Mouse (Mus musculus): ENCODE data around the gene Snx14. TPM values are rescaled to one million over a fixed set of nuclear protein-coding genes. Genes with fewer than 3 reads are reported as not detected.
"Not testable (repeated sequence)": the region's sequence is repeated elsewhere in the genome, so short reads cannot be mapped to it uniquely, and the experiment has no call there.

Snx14 gene
- total RNA-seq (2021): 10 to 100 TPM; 21.0 to 22.8 TPM
- polyA plus RNA-seq (2012; rRNA removed): 9.2 and 17.3 TPM in 2 replicates
- long read RNA-seq, transcript Snx14-207 (29 exons, 3,082 nt): major isoform, 18 of 22 reads
- long read RNA-seq, partial matches to known transcripts: 0 of 22 reads
- long read RNA-seq, other reads (novel, unspliced or antisense): 1 of 22 reads

DNA sequence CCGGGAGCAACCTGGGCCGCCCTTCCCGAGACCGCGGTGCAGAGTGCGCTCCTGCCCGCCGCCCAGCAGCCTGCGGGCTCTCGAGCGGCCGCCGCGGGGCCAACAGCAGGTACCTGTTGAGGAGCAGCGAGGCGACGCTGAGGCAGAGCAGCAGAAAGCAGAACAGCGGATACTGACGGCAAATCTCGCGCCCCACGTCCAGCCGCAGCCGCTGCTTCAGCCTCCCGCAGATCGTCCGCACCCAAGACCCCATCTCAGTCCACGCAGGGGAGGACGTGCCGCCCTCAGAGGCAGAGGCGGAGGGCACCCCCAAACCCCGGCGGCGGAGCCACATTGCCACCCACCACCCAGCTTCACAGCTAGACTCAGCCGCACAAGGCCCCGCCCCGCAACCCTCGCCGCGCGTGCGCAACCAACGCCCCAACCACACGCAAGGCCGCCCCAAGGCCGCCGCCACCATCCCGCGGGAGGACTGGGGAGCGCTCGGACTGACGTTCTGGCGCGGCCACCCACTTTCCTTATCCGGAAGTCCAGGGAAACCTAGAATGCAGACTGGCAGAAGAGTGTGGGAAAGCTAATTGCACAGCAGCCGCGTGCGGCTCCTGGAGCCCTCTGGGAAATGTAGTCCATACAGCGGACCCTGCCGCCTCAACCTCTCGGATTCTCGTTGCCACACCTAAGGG, at the start of gene Snx14:
Snx14 (minus strand) TSS at position 404 of the 683 bp plus-strand sequence.
- DNase-seq: peak; percentile 98 to 99

DNA sequence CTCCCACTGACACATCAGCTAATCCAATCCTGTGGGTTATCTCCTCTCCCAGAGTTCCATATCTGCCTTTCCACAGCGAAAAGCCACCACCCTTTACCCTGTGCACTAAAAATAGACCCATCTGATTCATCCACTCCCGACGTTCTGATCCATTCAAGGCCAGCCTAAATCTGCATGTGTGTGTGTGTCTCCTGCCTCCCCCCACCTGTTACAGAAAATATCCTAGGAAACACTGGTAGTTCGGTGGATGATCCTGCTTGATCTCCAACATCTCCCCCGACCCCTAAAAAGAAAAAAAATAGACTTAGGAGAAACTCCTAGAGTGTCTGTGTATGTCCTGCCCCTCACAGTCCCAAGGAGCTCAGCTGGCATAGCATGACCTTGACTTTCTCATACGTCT, 45.8 kb upstream of the Snx14 start:
- WGBS: 33% methylated on average over 6 of the region's 6 CpGs
- no peaks in the 10 kb centered on the region for H3K79me2 ChIP-seq (replicated peaks; ENCODE audit: control insufficient read depth, insufficient read depth, low read length)
- peaks cover 1% of the 10 kb centered on the region for H3K4me1 ChIP-seq (ENCODE audit: control insufficient read depth, insufficient read depth, low read length)
- intact Hi-C loops (cut with DNase I): loop anchor here (1.0 kb wide), 1 partner anchor 38 kb away; no protein-coding TSS in a partner anchor
- TF ChIP-seq CTCF (IDR thresholded peaks at IDR 0.05) (no peak), EP300 (IDR thresholded peaks at IDR 0.05; ENCODE audit: insufficient read depth, low read depth, low read length) (no peak), POLR2A (IDR thresholded peaks at IDR 0.05; ENCODE audit: insufficient read depth, low read depth, low read length) (no peak)
- no peaks in the 10 kb centered on the region for H3K27me3 ChIP-seq (ENCODE audit: control insufficient read depth, insufficient read depth, low read length)
- peak overlapping the region; percentile 38 for H3K27ac ChIP-seq
- H3K9ac ChIP-seq (ENCODE audit: low read depth, low read length): no peak overlapping the region; the same call in 1 of the 2 replicates
- DNase-seq: peak in 1 of 2 experiments; percentile 6
- peaks cover 10% of the 10 kb centered on the region for H3K36me3 ChIP-seq (ENCODE audit: control insufficient read depth, insufficient read depth, low read length)
- H3K4me3 ChIP-seq: no peak overlapping the region

More for the DNA sequence above, at the start of gene Snx14:
- peak within 1 kb of the TSS; percentile 83 for H3K27ac ChIP-seq
- H3K27me3 ChIP-seq (ENCODE audit: control insufficient read depth, insufficient read depth, low read length): no peaks in the 10 kb centered on the region
- peak within 1 kb of the TSS; percentile 87 for H3K4me3 ChIP-seq
- H3K36me3 ChIP-seq (ENCODE audit: control insufficient read depth, insufficient read depth, low read length): 0 out of 2 replicates have a peak, but pooled peaks cover 1% of the 10 kb centered on the region
- peaks cover 3% of the 10 kb centered on the region for H3K79me2 ChIP-seq (replicated peaks; ENCODE audit: control insufficient read depth, insufficient read depth, low read length)
- peaks cover 1% of the 10 kb centered on the region; the same call in 1 of the 2 replicates for H3K4me1 ChIP-seq (ENCODE audit: control insufficient read depth, insufficient read depth, low read length)
- no peak for TF ChIP-seq CTCF (IDR thresholded peaks at IDR 0.05)
- TF ChIP-seq EP300 (IDR thresholded peaks at IDR 0.05; ENCODE audit: insufficient read depth, low read depth, low read length): peak; percentile 75
- peak; percentile 78 for TF ChIP-seq POLR2A (IDR thresholded peaks at IDR 0.05; ENCODE audit: insufficient read depth, low read depth, low read length)
- WGBS: under 1% methylated on average over 62 of the region's 62 CpGs
- intact Hi-C loops (cut with DNase I): loop anchor here (2.0 kb wide), 3 partner anchors 42 to 110 kb away; partner anchors contain the start of gene Zfp949
- H3K9ac ChIP-seq (ENCODE audit: low read depth, low read length): peak within 1 kb of the TSS; percentile 95

DNA sequence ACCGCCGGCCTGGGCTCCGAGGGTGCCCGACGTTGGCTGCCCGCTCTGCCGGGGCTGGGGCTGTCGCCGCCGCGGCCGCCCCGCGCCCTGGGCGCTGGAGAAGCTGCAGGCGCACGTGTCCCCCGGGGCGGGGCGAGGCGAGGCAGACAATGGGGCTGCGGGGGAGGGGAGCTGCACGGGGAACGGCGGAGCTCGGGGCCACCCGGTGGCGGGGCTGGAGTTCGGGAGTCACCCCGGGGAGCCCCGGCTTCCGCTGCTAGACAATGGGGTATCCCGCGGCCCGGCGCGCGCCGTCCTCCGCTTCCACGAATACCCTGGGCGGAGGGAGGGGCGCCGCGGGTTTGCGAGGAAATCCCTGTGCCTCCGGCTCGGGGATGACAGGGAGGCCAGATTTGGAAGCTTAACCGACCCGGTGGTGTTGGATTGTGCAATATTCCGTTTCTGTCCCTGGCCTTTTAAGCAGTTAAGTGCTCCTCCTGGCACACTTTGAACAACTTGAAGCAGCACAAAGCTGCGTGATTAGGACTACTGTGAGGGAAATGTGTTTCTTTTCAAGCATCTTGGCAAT, 44.2 kb upstream of the Snx14 start:
- Histone ChIP-seq H3K27me3 (ENCODE audit: control insufficient read depth, insufficient read depth, low read length) (no peaks in the 10 kb centered on the region), H3K4me3 (peak overlapping the region; percentile 69), H3K9ac (ENCODE audit: low read depth, low read length) (peak overlapping the region; percentile 93), H3K36me3 (ENCODE audit: control insufficient read depth, insufficient read depth, low read length) (peaks cover 14% of the 10 kb centered on the region), H3K4me1 (ENCODE audit: control insufficient read depth, insufficient read depth, low read length) (peaks cover 1% of the 10 kb centered on the region), H3K27ac (peak overlapping the region; percentile 99), H3K79me2 (replicated peaks; ENCODE audit: control insufficient read depth, insufficient read depth, low read length) (no peaks in the 10 kb centered on the region)
- 0 out of 2 replicates have a peak, but pooled peaks have one; percentile 7 for TF ChIP-seq CTCF (IDR thresholded peaks at IDR 0.05)
- 0 out of 2 replicates have a peak, but pooled peaks have one; percentile 63 for TF ChIP-seq EP300 (IDR thresholded peaks at IDR 0.05; ENCODE audit: insufficient read depth, low read depth, low read length)
- TF ChIP-seq POLR2A (IDR thresholded peaks at IDR 0.05; ENCODE audit: insufficient read depth, low read depth, low read length): no peak; the same call in 1 of the 2 replicates
- intact Hi-C loops (cut with DNase I): no loop called here
- peak; percentile 92 to 93 for DNase-seq
- WGBS: 2% methylated on average over 48 of the region's 52 CpGs

DNA sequence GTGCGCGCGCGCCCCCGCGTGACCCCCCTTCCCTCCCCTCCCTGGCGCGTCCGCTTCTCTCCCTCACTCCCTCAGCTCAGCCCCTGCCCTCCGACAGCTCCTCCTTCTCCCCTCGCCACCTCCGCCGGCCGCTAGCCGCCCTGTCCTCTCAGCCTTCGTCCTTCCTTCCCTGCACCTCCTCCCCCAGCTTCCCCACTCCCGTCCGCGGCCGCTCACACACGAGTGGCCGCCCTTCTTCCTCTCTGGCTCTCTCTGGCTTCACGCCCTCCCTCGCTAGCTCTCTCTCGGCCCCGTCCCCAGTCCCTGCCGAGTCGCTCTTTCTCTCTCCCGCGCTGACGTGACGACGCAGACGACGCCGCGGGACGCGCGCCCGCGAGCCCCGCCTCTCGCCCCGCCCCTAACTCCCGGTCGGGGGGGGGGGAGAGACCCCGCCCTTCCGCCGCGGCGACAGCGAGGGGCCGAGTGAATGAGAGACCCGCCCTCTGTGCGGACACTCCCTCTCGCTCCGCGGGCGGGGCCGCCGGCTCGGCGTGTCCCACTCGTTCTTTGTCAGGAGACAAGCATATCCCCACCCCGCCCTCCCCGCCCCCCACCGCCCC, 43.6 kb upstream of the Snx14 start, which contains the start of gene Syncrip:
Syncrip (minus strand) TSS at position 345 of the 599 bp plus-strand sequence.
- TF ChIP-seq POLR2A (IDR thresholded peaks at IDR 0.05; ENCODE audit: insufficient read depth, low read depth, low read length): peak; percentile 72
- H3K4me1 ChIP-seq (ENCODE audit: control insufficient read depth, insufficient read depth, low read length); H3K27me3 ChIP-seq (ENCODE audit: control insufficient read depth, insufficient read depth, low read length); H3K79me2 ChIP-seq (replicated peaks; ENCODE audit: control insufficient read depth, insufficient read depth, low read length); intact Hi-C loops (cut with DNase I): not testable (repeated sequence)
- Histone ChIP-seq H3K9ac (ENCODE audit: low read depth, low read length) (peak within 1 kb of the TSS; percentile 98), H3K4me3 (peak within 1 kb of the TSS; percentile 80), H3K27ac (peak within 1 kb of the TSS; percentile 99), H3K36me3 (ENCODE audit: control insufficient read depth, insufficient read depth, low read length) (peaks cover 16% of the 10 kb centered on the region)
- WGBS: 2% methylated on average over 32 of the region's 68 CpGs
- peak; percentile 95 to 96 for DNase-seq

DNA sequence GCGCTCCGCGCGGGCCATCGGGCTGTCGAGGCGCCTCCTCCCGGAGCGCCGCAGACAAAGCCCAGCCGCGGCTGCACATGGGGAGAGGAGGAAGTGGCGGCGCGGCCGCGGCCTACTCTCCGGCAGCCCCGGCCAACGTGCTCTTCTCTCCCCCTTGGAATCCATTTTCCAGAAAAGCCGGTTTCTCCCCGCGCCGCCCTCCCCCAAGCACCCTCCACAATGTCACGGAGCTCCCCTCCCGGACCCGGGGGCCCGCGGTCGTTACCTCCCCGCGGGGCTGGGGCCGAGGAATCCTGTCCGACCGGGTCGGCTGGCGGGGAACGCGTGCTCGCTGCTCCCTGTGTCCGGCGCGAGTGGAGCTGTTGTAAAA, 43.0 kb upstream of the Snx14 start:
- Histone ChIP-seq H3K4me3 (peak overlapping the region; percentile 80), H3K4me1 (ENCODE audit: control insufficient read depth, insufficient read depth, low read length) (peaks cover 1% of the 10 kb centered on the region), H3K27ac (peak overlapping the region; percentile 99), H3K36me3 (ENCODE audit: control insufficient read depth, insufficient read depth, low read length) (peaks cover 16% of the 10 kb centered on the region), H3K79me2 (replicated peaks; ENCODE audit: control insufficient read depth, insufficient read depth, low read length) (no peaks in the 10 kb centered on the region), H3K9ac (ENCODE audit: low read depth, low read length) (peak overlapping the region; percentile 89), H3K27me3 (ENCODE audit: control insufficient read depth, insufficient read depth, low read length) (no peaks in the 10 kb centered on the region)
- DNase-seq: peak; percentile 70 to 72
- WGBS: 0% methylated on average over 33 of the region's 43 CpGs
- TF ChIP-seq CTCF (IDR thresholded peaks at IDR 0.05): no peak
- no peak for TF ChIP-seq EP300 (IDR thresholded peaks at IDR 0.05; ENCODE audit: insufficient read depth, low read depth, low read length)
- TF ChIP-seq POLR2A (IDR thresholded peaks at IDR 0.05; ENCODE audit: insufficient read depth, low read depth, low read length): no peak
- intact Hi-C loops (cut with DNase I): loop anchor here (2.0 kb wide), 2 partner anchors 43 to 65 kb away; partner anchors contain the start of gene Snx14

Data from heart, adult 2 months (tissue).